Mouse (Mus musculus): ENCODE data around the gene Catspere2.
"Not testable (repeated sequence)": the region's sequence is repeated elsewhere in the genome, so short reads cannot be mapped to it uniquely, and the experiment has no call there.

Gene Catspere2

DNA sequence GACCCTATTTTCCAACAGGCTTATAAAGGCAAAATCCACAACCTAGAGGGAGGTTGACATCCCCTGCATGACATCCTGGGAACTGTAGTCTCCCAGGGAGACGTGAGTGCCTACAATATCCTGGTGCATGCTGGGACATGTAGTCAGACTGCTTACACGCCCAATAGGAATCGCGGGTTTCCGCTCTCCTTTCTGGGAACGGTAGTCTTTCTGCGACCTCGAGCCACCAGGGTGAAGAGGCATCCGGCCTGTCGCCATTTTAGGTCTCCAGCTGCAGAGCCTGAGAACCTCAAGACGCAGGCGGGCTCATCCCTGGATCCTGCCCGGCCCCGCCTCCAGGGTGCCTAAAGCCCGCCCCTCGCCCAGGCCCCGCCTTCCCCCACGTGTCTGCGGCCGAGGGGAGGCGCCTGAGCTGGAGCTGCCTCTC lies at the start of gene Catspere2:
Catspere2 (plus strand) TSS at position 400 of the 427 bp plus-strand sequence.
- peak; percentile 99 for DNase-seq

DNA sequence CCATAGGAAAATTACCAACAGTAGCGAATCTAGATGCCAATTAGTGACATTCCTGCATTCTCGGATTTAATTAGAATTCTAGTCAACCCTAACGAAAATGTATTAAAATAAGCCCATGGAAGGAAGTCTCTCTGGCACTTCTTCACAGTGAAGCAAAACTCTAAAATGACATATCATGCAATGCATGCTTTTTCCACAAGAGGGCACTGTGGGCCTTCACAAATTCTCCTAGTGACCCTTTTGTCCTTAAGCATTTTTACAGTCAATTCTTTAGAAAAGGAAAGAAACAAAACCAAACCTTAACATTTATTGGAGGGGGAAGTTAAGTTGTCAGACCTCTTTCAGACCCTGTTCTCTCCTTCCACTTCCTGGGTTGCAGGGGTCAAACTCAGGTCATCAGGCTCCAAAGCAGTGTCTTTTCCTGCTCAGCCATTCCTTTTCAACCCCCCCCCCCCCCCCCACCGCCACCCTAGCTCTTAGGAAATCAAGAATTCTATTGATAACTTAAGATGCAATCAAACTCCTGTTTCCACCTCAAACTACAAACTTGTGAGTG lies 42.7 kb upstream of the Catspere2 start:
- DNase-seq: not testable (repeated sequence)

DNA sequence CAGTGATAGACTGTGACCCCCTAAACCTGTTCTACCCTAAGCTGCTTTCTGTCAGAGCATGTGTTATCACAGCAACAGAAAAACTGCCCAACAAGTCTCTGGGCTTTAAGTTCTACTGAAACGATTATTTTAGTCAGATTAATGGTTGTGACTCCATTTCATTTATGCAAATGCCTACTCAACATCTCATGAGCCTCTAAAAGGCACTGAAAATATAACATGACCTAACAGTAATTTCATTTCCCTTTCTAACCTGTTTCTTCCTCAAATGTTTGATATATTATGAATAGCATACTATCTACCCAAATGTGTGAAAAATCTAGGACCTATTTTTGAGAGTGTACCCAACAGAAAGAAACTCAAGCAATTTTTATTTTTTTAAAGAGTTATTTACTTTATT lies 1.9 kb upstream of the Catspere2 start:
- no peak for DNase-seq

DNA sequence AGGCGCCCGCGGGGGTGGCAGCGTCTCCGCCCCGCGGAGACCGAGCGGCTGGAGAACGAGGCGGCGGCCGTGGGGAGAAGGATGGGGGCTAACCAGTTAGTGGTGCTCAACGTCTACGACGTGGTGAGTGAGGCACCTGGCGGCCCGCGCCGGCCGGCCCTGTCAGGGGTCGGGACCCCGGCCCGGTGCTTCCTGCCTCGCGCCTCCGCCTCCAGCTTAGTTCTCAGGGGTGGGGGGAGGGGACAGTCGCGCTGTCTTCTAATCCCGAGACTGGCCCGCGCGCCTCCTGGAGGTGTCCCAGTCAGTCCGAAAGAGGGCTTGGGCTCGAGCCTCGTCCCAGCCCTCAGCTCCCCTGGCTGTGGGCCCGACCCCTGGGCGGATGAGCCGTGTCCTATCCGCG lies 359 bp downstream of the Catspere2 start:
- DNase-seq: not testable (repeated sequence)

DNA sequence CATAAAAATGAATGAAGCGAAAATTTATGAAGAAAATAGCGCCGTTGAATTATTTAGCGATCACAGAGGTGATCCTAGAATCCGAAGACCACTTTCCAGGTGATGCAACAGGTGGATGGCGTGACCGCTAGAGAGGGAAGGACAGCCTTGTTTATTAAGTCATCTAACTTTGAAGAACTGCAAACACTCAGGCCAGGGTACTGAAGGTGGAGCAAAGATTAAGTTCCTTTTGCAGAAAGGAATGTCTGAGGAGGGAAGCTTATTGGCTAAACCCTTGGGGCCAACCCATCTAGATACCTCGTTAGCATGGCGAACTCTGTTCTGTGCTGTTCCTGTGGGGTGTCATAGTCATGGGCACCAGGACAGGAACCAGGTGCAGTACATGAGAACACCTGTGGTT lies 983 bp downstream of the Catspere2 start:
- DNase-seq: peak; percentile 39

DNA sequence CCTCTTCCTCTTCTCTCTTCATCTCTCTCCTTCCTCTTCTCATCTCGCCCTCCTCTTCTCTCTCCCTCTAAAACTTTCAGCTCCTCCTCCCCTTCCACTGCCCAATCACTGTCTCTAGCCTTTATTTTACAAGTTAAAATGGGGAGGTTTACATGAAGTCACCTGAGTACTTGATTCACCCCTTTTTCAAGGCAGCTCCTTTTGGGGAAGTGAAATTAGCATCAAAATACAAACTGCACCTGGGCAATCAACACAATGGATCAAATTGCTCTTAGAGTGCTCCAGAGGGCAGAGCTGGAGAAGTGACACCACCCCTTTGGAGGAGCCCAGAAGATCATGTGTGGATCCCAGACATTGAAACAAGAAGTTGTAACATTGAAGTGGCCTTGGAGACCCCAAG lies 4.3 kb downstream of the Catspere2 start:
- DNase-seq: not testable (repeated sequence)

DNA sequence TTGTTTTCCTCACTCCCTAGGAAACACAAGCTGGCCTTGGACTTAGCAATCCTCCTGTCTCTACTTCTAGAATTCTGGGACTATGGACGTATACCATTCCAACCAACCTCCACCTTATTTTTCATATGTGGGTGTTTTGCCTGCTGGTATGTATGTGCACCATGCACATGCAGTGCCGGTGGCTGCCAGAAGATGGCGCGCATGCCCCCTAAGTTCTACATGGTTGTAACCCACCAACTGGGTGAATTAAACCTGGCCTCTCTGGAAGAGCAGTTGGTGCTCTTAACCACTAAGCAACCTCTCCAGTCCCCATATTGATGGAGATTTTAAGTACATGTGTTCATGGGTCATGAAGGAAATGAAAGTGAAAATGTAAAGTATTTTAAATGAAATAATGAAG lies 89.6 kb downstream of the Catspere2 start:
- DNase-seq: not testable (repeated sequence)

DNA sequence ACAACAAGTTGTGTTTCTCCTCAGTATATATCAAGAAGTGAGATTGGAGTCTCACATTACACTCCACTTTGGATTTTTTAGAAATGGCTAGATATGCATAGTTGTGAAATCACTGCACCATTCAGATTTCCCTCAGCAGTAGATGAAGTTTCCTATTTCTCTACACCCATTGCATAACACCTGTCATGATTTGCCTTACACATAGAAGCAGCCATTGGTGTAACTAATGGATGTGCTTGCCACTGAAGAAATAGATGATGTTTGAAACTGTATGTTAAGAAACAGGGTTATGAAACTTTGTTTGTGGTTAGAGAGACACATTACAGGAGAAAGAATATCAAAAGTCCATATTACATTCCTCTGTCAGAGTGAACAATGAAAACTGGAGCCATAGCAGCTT lies 114.6 kb downstream of the Catspere2 start:
- not testable (repeated sequence) for DNase-seq

DNA sequence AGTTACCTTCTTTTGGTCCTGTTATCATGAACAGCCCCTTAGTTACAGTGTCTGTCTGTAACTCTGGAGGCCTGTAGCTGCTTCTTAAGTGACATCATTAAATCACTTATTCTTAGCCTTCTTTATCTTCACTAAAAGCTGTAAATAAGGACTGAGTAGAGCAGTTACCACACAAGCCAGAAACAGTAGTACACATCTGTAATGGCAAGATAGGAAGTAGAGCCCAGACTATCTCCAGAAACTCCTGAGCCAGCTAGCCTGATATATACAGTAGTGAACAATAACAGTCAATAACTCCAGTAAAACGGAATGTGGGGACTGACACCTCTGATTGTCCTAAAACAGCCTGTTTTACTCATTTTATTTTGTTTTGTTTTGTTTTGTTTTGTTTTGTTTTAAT lies 125.3 kb downstream of the Catspere2 start:
- DNase-seq: not testable (repeated sequence)

DNA sequence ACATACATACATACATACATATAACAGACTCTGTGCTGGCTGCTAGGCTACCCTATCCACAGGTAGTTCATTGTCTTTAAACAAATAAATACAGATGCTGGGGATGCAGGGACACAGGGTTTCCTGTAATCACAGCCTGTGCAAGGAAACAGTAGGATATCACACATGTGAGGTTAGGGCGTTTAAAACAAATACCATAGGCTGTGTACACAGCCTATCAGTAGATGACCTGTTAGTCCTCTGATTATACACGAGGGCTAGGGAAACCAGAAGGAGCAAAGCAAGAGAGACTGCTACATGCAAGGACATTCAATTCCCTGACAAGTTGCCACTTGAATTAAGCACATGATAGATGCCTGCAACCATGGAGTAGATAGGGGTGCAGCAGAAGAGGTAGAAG lies 139.0 kb downstream of the Catspere2 start:
- not testable (repeated sequence) for DNase-seq

DNA sequence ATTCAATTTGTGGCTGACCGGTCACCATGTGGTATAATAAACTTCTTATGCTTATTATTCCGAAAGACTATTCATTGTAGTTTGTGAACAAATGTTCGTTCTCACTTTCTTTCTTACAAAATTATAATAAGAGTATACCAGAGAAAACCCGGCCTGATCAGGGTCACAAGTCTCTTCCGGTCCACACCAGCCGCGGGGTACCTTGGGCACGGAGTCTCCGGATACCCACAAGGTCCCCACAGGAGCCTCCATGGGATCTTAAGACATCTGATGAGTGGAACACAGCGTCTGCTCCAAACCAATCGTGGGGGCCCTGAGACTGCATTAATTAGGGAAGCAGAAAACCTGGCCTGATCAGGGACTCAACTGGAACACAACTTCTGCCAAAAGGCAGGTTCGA lies 151.1 kb downstream of the Catspere2 start:
- DNase-seq: no peak

DNA sequence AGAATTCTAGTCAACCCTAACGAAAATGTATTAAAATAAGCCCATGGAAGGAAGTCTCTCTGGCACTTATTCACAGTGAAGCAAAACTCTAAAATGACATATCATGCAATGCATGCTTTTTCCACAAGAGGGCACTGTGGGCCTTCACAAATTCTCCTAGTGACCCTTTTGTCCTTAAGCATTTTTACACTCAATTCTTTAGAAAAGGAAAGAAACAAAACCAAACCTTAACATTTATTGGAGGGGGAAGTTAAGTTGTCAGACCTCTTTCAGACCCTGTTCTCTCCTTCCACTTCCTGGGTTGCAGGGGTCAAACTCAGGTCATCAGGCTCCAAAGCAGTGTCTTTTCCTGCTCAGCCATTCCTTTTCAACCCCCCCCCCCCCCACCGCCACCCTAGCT lies 163.3 kb downstream of the Catspere2 start:
- not testable (repeated sequence) for DNase-seq

DNA sequence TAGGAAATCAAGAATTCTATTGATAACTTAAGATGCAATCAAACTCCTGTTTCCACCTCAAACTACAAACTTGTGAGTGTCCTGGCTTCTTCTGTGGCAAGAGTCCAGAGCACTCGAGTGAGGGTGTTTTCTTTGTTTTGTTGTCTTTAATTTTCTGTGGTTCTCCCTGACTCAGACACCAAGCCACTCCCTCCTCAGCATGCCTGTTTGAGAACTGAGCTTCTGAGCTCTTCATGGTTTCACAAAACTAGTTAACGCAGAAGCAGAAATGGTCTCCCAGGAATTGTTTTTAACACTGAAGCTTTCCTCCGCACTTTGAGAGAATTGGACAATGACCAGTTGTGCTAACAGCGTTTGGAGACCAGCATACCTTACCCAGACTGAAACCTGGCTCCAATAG lies 163.7 kb downstream of the Catspere2 start:
- not testable (repeated sequence) for DNase-seq

DNA sequence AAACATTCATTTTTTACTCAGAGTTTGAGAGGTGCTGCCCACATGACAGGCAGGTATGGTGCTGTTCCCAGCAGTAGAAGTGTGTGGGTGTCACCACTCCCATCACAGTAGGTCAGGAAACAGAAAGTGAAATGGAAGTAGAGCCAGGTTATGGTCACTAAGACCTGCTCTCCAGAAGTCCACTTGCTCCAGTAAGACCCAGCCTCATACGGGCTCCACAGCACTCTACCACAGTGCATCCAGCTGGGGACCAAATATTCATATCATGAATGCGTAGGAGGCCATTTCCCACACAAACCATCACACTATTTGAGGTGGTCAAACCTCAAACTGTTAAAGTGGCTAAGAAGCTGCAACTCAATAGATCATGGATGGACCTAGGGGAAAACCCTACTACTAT lies 199.0 kb downstream of the Catspere2 start:
- no peak for DNase-seq

DNA sequence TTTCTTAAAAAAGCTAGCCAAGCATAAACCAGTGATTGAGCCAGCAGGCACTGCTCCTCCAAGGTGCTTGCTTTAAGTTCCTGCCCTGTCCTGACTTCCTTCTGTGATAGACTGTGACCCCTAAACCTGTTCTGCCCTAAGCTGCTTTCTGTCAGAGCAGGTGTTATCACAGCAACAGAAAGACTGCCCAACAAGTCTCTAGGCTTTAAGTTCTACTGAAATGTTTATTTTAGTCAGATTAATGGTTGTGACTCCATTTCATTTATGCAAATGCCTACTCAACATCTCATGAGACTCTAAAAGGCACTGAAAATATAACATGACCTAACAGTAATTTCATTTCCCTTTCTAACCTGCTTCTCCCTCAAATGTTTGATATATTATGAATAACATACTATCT lies 202.4 kb downstream of the Catspere2 start:
- DNase-seq: no peak

DNA sequence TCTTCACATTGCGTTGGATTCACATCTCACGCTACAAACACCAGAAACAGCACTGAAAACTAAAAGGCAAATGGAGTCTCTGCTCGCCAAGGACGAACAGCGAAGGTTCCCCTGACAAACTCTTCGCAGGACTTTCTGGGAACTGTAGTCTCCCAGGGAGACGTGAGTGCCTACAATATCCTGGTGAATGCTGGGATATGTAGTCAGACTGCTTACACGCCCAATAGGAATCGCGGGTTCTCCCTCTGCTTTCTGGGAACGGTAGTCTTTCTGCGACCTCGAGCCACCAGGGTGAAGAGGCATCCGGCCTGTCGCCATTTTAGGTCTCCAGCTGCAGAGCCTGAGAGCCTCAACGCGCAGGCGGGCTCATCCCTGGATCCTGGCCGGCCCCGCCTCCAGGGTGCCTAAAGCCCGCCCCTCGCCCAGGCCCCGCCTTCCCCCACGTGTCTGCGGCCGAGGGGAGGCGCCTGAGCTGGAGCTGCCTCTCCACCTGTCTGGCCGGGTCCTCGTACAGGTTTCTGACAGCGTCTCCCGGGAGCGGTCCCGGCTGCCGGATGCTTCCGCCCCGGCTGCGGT lies 204.1 kb downstream of the Catspere2 start, which contains the start of gene Desi2:
Desi2 (plus strand) TSS at position 202 of the 576 bp plus-strand sequence.
- DNase-seq: peak; percentile 99

DNA sequence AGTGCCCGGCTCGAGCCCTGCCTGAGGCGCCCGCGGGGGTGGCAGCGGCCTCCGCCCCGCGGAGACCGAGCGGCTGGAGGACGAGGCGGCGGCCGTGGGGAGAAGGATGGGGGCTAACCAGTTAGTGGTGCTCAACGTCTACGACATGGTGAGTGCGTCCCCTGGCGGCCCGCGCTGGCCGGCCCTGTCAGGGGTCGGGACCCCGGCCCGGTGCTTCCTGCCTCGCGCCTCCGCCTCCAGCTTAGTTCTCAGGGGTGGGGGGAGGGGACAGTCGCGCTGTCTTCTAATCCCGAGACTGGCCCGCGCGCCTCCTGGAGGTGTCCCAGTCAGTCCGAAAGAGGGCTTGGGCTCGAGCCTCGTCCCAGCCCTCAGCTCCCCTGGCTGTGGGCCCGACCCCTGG lies 204.6 kb downstream of the Catspere2 start:
- DNase-seq: not testable (repeated sequence)

DNA sequence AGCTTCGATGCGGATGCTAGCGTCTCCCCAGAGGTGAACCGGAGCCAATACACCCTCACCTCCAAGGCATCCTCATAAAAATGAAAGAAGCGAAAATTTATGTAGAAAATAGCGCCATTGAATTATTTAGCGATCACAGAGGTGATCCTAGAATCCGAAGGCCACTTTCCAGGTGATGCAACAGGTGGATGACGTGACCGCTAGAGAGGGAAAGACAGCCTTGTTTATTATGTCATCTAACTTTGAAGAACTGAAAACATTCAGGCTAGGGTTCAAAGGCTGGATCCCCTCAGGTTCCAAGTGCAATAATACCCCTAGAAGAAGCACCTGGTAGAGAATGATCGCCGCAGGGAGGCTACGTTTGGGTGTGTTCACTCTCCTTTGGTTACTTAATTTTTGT lies 205.2 kb downstream of the Catspere2 start:
- peak; percentile 53 for DNase-seq

DNA sequence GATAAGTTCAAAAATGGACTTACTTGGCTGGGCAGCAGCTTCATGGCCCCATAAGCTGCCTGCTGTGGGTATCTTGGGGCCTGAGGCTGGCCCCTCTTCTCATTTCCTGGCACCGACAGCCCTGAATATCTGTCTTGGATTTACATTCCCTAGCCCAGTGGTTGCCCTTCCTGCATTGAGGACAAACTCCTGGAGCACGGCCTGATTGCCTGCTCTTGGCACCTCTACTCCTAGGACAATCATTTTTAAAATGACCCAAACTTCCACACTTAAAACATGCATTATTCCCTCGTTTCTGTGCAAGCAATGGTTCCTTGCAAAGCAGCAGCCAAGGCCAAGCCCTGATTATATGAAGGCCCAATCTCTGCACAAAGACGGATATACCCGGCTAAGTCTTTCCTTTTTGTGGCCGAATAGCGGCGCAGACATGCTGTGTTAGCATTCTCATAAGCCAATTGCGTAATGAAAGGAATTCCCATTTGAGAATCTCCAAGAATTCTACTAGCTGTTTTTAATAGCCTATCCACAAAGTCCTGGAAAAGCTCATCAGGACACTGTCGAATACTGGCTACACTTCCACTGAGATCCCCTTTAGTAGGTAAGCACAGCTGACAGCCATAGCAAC lies 222.6 kb downstream of the Catspere2 start:
- DNase-seq: no peak

DNA sequence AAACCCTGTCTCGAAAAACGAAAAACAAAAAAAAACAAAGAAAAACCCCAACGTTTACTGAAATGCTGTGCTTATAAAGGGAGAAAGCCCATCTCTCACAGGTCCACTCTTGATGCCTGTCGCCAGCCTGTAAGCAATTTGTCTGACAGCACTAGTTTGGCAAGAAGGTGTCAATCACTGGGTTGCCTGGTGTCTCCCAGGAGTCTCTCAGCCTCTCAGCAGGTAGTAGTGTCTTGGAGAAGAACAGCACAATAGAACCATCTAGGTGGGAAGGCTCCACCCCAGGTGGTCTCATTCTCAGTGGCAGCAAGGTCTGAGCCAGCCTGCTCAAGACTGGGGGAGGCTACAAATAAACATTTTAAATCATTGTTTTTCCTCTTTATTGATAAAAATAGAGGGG lies 224.6 kb downstream of the Catspere2 start:
- not testable (repeated sequence) for DNase-seq

DNA sequence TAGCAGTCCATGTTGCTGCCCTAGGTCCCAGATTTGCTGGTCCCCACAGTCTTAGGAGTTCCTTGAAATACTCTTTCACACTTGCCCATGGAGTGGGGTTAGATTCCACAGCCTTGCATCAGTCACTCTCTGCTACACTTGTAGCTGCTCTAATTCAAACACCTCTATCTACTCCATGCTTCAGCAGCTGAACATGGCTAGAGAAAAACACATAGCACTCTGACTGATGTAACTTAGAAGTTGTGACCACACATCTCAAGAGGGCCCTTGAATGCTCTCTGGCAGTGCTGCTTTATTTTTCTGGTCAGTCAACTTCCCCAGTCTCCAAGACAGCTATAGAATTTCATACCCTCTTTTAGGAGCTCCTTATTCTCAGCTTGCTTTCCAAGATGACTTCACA lies 226.7 kb downstream of the Catspere2 start:
- DNase-seq: no peak

DNA sequence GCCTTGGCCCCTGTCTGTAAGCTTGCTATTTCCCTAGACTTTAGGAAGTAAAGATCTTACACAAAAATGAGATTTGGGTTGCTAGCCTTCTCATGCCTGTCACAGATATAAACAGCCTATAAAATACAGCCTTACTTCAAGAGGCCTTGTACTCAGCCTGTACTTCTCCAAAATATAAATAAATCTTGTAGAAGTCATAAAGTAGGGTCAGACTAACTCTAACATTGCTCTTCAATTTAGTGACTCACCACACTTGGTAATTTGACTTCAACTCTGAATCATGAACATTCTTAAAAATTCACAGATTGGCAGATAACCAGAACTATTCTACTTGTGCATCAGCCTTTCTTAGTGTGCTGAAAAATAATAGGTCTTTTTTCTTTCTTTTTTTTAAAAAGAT lies 233.9 kb downstream of the Catspere2 start:
- no peak for DNase-seq

DNA sequence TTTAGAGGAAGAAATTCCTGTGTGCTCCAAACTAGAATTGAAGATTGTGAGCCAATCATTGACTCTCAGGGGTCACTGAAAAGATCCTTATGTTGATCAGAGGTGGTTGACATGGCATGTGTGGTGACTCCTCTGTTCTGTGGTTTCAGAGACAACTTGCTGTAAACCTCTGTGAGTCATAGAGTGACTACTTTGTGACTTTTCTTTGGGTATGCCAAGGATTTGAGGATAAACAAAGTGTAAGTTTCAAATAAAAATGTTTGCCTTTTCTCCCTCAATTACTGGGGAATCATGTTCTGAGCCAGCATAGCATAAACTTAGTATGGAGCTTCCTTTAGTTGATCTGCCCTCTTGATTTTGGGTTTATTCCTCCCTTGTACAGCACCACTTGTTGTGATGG lies 235.1 kb downstream of the Catspere2 start:
- DNase-seq: no peak

All from cerebellum, adult 11-12 months (tissue).